Mouse (Mus musculus) embryo, embryonic 10 days (tissue): ENCODE data around the gene Mcrip1.
"Not testable (repeated sequence)": the region's sequence is repeated elsewhere in the genome, so short reads cannot be mapped to it uniquely, and the experiment has no call there.

Experiments
- DNase-seq: peaks from one replicate; pipeline ENCODE4 v3.0.0-alpha.2; 2015; ENCODE audit warnings: low spot score

Mcrip1 gene

DNA sequence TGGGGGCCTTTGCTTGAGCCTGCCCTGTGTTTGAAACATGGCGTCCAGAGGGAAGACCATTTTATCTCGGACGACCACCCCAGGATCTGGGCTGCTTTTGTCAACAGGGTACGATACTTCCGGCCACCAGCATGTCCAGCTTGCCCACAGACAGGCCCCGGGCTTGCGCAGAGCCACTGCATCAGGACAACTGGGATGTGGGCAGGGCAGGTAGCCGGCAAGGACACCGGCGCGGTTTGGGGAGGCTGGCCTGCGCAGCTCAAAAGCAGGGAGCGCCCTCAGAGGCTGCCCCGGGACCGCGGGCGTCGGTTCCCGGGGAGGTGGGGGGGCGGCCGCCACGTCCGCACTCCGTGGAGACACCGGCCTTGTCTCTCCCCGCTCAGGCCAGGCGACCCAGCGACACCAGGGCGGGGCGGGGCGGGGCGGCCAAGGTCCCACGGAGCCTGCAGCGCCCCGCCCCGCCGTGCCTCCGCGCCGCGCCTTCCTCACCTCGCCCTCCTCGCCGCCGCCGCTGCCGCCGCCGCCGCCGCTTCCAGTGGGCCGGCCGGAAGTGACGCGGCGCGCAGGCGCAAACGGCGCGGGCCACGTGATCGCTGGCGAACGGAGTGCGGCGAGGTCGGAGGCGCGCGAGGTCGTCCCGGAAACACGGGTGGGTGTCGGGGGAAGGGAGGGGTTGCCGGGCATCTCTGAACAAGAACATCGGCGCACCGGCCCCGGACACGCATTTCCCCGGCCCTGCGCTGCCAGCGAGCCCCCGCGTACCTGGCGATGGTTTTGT is at the start of gene Mcrip1:
Mcrip1 (minus strand) TSS at position 560 of the 778 bp plus-strand sequence.
- peak; percentile 96 for DNase-seq

DNA sequence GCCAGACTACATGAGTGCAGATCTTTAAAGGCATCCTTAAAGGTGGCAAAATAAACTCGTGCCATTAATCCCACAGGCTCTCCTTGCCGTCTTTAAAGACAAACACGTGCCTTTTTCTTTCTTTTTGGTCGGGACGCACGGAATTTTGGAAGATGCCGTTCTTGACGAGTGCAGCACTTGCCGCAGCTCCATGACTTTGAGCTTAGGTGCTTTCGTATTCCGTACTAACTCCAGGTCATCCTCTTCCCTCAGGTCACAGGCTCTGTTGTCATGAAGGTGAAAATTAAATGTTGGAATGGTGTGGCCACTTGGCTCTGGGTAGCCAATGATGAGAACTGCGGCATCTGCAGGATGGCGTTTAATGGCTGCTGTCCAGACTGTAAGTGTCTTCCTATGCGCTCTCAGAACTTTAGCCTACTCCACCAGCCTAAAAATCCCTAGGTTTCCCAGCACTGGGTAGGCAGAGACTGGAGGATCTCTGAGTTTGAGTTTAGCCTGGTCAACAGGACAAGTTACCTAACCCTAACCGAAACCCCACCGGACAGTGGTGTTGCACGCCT is 49.5 kb upstream of the Mcrip1 start:
- DNase-seq = no peak

- DNase-seq = peak; percentile 98
These were observed 48.9 kb upstream of the Mcrip1 start, which contains the start of the genes Alyref and Anapc11 for GRCm38 (mm10) chr11:120598283-120598989. Alyref (minus strand) TSS chr11:120598365. Anapc11 (plus strand) TSS chr11:120598421.

DNA sequence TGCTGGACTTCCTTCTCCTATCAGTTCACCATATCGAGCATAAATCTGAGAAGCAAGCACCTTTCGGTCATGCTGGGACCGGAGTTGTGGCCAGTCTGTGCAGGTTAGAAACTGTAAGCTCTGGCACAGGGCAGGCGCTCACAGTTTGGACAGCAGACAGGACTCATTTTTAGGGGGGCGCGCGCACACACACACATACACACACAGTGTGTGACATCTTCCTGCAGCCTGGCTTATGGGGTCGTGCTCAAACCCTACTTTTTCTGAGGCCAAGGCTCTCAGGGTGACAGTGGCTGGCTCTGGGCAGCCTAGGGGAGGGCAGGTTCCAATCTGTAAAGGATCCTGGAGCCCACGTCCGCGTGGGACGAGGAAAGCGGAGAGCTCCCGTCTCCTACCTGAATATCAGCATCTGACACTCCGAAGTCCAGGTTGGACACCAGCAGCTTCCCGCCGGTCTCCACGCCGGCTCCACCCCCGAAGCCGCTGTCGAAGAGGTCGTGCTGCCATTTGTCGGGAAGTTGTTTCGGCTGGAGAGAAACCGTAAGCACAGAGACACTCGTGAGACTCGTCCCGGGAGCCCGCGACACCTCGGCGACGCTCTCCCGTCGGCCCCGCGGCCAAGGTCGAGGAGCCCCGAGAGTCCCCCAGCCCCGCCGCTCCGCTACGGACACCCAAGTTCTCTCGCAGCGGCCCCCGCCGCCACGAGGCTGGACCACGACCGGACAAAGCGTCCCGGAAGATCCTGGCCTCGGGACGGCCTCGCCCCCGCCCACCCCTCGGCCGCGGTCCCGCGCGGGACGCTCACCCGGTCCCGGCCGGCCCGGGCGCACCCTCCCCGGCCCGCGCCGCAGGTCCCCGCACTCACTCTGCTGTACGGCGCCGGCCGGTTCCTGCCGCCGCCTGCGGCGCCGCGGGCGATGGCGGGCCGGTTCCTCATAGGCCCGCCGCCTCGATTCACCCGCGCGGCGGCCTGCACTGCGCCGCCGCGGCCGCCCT is 48.0 kb upstream of the Mcrip1 start:
- DNase-seq = no peak

DNA sequence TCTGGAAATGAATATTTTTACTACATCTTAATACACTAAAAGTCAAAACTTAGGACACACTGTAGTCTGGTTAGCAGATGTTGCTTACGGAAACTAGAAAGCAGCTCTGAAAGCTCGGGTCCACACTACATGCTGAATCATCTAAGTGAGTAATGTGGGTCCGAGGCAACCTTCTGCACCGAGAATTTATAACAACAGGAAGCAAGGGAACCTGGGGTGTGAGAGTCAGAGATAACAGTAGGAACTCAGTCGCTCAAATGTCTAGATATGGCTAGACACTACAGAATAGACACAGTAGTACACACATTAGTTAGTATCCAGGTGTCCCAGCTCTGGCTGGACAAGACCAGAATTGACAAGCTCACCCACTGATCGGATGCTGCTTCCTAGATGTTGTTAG is 39.0 kb upstream of the Mcrip1 start:
- no peak for DNase-seq

GRCm38 (mm10) chr11:120583937-120584336 is 34.4 kb upstream of the Mcrip1 start:
- DNase-seq = no peak

DNA sequence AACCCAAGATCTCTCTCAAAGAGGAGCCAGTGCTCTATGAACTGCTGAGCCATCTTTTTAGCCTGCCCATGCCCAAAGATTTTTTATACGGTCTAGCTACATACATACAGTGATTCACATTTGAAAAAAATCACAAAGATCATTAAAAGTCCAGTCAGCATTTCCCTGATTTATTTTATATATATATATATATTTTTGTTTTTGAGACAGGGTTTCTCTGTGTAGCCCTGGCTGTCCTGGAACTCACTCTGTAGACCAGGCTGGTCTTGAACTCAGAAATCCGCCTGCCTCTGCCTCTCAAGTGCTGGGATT is 33.4 kb upstream of the Mcrip1 start:
- not testable (repeated sequence) for DNase-seq

DNA sequence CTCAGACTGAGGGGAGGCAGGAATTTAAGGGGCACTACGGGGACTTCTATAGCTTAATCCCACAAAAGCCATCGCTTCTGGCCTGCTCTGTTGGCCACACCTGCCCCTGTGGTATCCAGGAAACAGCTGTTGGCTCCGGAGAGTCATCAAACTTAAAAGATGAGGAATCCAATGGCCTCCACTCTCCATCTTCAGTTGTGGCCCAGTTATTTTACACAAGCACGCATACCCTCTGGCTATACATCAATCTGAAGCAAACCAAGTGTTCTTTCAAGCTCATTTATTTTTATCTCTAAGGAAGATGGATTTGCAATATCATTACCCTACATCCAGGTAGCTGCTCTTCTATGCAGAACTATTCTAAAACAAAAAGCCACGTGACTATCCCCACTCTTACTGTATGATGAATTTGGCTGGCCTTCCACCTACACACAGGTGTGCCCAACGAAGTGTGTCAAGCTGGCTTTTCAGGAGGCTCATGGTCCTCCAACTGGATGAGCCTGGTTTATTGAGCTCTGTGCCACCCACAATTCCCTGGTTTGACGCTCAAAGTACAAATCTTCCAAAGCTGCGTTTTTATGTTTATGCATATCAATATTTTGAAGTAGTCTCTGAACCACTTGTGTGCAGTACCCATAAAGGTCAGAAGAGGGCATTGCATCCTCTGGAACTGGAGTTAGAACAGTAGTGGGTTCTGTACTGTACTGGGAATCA is 32.9 kb upstream of the Mcrip1 start:
- DNase-seq = peak; percentile 43

- DNase-seq = peak; percentile 90
These were observed 32.2 kb upstream of the Mcrip1 start, which contains the start of gene Arhgdia for GRCm38 (mm10) chr11:120581490-120582267. Arhgdia (minus strand) TSS chr11:120581624.

GRCm38 (mm10) chr11:120580871-120581331 is 31.4 kb upstream of the Mcrip1 start:
- DNase-seq = peak; percentile 40

- DNase-seq = no peak
These were observed 30.7 kb upstream of the Mcrip1 start for GRCm38 (mm10) chr11:120580190-120580589.

GRCm38 (mm10) chr11:120579316-120580107 is 30.0 kb upstream of the Mcrip1 start:
- peak; percentile 78 for DNase-seq

DNA sequence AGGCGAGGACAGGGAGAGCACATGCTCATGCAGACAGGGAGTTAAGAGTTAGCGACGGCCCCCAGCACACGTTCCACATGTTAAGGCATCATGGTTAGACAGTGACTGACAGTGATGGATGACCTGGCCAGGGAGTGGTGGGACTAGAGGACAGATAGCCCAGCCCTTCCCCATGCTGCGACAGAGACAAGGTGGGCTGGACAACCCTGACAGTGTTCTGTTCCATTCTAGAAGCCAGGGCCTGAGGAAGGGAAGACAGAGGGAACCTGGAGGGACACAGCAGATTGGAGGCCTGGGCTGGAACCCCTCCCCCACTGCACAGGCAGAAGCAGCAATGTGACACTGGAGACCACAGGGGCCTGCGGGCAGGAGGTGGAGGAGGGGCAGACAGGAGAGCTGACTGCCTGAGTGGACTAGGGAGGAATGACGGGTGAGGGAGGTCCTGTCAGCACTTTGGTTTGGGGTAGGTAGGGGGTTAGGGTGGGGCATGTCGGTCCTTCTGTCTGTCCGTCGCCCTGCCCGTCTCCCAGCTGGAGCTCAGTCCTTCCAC is 29.2 kb upstream of the Mcrip1 start:
- no peak for DNase-seq

DNA sequence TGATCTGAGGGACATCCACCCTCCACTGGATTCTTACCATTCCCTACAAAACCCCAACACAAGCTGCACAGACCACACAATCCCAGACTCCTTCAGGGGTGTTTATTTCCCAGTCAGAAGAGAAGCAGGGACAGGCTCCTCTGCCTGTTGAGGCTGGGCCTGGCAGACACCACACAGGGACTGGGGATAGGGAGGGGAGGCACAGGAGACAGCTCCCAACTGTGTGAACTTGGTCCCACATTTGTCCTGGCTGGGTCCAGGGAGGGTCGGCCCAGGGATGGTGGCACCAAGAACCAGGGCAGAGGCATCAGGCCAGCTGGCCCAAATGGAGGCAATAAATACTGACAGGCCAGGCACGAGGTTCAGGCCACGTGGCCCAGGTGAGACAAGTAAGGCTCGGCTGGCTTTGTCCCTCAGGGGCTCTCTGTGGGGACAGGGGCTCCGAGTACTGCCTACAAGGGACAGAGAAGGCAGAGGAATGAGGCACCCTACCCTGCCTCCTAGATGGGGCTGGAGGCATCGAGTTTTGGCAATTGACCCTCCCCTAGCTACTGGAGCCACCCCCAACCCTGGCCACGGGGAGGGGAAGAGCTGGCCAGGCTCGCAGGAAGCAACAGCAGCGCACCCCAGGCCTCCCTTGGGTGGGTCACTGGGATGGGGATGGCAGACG is 28.6 kb upstream of the Mcrip1 start:
- no peak for DNase-seq

DNA sequence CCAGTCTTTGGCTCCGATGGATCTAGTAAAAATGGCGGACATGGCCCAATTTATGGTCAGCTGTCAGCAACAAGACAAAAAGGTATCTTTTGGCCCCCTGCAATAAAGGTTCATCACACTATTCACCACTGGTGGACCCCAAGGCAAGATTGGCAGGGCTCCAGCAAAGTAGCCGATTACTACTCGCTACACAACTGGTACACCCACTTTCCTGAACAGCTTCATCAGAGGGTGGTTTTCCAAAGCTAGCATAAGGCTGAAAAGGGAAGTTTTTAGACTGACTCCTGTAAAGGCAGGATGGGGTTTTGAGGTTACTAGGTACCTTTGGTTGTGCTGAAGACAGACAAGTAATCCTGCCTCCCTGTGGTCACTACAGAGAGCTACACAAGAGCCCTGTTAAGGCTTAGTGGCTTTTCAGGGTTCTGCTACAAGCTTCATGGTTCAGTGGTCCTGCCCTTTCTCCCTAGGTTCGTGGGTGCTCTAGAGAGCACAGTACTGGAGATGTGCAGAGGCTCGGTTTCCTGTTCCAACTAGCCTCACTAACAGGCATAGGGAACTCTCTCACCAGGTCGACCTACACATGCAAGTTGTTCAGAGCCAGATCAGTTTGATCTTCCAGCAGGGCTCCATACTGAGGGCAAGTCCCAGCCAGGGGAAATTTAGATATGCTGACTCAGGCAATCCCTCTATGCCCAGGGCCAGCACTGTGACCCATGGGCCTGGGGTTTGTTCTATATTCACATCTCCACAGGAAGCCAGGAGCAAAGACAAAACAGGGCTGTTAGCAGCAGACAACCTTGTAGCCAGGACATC is 27.9 kb upstream of the Mcrip1 start:
- peak; percentile 58 for DNase-seq

DNA sequence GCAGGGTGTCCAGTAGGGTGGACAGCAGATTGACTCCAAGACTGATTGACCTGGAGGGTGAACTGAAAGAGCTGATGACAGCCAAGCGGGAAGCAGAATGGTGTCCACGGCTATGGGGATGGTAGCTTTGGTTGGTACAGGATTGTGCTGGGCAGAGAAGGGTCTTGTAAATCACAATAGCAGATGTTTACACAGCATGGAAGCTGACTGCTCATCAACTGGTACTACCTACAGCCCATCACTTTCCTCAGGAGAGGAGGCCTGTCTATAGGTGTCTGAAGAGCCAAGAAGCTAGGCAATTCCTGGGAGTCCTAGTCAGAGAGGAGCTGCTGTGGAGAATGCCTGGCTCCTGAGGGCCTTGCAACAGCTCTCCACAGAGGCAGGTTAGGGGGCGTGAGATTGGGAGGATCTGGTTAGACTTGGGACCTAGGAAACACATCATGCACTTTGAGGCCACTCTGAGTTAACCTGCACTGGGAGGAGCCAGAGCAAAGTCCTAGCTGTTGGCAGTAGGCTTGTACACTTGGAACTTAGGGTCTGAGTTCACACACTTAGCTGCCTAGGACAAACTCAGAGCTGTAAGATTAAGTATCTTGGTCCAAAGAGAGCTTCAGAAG is 26.9 kb upstream of the Mcrip1 start:
- DNase-seq = no peak

DNA sequence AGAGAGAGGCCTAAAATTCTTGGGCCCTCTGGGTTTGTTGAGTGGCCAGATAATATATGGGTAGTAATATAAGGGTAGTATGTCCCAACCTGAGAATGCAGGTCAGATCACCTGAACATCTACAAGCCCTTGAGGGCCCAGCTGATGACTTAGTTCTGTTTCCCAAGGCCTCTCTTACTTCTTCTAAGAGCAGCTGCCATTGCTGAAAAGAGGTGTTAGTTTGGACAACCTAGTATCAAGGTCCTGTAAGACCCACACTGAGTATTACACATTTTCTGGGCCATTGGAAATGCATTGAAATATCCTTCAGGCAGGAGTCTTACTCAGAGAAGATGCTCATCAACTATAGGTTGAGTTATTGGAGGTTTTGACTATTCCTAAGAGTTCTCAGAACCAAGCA is 26.4 kb upstream of the Mcrip1 start:
- DNase-seq = no peak
